Mouse (Mus musculus) G1E (cell line): ENCODE data around the gene Cnmd.

Source experiments
- CTCF ChIP-seq: IDR thresholded peaks from 2 replicates; pipeline ENCODE4 v1.5.1; 2012; ENCODE audit warnings: low read depth, low read length, inconsistent platforms, mixed read lengths
- TAL1 ChIP-seq: conservative IDR thresholded peaks from 2 replicates; pipeline ENCODE4 v1.6.1; 2012; ENCODE audit warnings: low read depth, low read length, inconsistent platforms, mixed read lengths

- TF ChIP-seq CTCF = no peak
- TF ChIP-seq TAL1 = no peak
Observed at GRCm38 (mm10) chr14:79701606-79702005, 39.6 kb upstream of the Cnmd start.
